Mouse (Mus musculus): ENCODE data around the gene Efnb1.
"Not testable (repeated sequence)": the region's sequence is repeated elsewhere in the genome, so short reads cannot be mapped to it uniquely, and the experiment has no call there.

The Efnb1 gene

DNA sequence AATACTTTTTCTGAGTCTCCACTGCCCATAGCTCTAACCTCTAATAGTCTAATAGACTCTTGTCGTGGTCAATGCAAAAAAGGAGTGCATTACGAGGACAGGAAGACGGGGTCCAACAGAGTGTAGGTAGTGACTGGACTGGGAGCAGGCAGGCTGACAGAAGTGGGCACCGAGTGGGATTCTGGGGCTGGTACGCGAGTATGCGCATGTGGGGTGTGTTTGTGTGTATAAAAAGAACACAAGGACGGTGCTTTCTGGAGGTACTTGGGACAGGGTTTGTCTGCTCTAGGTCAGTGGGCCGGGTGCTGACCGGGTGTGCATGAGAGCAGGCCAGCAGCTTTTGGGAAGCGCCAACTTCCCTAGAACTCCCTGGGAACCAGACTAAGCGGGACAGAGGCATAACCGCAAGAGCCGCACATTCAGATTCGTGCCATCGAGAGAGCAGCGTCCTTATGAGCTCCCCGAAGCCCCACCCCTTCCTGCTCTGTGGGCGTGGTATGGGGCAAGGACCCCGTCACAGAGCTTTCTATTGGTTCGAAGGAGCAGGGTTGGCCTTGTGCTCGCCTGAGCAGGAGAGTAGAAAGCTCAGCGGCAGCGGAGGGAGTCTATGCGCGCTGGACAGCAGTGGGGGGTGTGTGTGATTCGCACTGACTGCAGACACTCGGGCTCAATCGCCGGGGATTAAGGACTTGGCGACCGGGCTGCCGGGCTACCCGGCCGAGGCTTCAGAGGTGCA is at the start of gene Efnb1:
TSS of gene Efnb1 (plus strand) at position 608 of the 736 bp plus-strand sequence.
- in situ Hi-C loops (cut with MboI), result loop anchor here (25.0 kb wide), 2 partner anchors 377 to 1352 kb away; partner anchors contain the start of gene Igbp1

DNA sequence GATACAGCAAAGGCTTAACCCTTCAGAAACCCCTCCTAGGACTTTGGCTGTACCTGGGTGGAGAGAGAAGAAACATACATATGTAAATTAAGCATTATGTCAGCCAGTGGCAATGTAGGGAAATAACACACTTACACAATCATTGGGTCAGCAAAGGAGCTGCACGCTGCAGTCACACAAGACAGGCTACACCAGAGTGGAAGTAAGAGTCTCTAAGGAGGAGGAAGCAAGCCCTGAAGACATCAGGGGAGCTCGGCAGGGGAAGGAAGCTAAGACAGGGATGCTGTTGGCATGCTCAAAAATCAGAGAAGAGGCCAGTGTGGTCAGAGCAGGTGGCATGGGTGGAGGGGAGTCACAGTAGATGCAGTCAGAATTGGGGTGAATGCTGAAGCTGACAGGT is 43.2 kb upstream of the Efnb1 start:
- in situ Hi-C loops (cut with MboI), result no loop called here

DNA sequence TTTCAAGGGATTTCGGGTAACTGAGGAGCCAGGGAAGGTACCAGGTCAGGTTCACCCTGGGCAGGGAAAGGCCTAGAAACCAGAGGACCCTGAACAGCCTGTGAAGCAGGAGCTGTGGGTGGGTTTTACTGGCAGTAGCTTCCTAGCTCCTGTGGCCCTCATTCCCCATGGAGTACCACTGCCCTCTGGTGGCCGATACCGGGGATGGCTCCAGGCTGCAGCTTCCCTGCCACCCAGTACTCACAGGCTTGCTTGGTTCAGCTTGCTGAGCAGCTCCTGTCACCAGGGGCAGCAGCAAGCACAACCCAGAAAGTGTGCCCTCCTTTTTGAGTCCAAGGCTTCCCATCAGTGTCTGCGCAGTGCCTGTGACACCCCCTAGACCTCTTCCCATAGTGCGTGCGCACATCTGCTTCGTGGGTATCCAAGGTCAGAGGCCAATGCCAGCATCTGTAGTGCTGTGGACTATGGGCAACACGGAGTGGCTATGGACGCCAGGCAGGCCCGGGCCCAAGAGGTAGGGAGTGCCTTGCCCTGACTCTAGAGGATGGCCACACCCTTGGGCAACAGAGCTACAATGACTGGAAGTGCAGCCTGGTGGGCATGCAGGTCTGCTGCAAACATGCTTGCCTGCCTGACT is 24.7 kb upstream of the Efnb1 start:
- in situ Hi-C loops (cut with MboI), result not testable (repeated sequence)

DNA sequence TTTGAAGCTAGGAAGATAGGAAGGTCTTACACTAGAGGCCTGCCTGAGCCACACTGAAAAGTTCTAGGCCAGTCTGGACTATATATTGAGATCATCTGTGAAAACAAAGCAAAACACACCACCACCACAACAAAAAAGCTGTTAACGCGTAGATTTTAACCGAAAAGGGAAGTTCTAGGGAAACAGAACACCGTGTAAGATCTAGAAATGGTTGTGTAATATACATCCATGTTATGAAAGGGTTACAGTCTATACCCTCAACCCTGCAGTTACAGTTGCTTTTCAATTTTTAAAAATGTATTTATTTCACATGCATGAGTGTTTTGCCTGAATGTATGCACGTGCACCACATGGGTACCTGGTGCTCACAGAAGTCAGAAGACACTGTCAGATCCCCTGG is 16.4 kb upstream of the Efnb1 start:
- in situ Hi-C loops (cut with MboI), result no loop called here

DNA sequence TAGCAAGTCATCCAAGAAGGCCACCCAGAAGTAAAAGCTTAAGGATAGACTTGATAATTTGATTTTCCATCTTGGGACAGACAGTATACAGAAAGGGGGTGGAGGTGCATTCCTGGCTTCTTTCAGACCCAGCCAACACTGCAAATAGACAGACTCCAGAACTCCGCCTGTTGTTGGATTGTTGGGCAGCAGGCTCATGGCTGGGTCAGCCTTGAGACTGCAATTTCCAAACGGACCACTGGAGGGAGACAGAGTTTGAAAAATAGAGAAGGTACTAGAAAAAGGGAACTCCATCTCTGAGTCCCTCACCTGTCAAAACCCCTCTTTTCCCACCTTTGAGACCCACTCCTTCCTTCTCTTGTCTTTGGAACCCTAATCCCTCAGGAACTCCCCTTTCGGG is 5.9 kb upstream of the Efnb1 start:
- in situ Hi-C loops (cut with MboI), result loop anchor here (25.0 kb wide), 2 partner anchors 382 to 1357 kb away; partner anchors contain the start of gene Igbp1

DNA sequence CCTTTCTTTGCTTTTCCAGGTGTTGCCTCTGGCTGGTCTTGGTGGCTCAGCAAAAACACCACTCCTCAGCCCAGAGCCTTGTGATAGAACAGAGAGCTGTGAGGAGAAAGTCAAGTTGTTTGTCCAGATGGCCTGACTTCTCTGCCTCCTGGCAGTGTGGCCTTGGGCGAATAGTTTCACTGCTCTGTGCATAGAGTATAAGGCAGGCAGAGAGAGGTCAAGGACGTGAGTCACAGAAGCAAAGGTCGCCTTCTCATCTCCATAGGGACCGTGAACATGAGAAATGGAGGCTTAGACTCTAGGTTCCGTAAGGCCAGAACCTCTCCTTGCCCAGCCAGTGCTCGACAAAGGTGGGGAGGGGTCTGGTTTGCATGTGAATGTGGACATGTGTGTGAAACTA is 3.4 kb upstream of the Efnb1 start:
- in situ Hi-C loops (cut with MboI), result loop anchor here (25.0 kb wide), 2 partner anchors 380 to 1355 kb away; partner anchors contain the start of gene Igbp1

DNA sequence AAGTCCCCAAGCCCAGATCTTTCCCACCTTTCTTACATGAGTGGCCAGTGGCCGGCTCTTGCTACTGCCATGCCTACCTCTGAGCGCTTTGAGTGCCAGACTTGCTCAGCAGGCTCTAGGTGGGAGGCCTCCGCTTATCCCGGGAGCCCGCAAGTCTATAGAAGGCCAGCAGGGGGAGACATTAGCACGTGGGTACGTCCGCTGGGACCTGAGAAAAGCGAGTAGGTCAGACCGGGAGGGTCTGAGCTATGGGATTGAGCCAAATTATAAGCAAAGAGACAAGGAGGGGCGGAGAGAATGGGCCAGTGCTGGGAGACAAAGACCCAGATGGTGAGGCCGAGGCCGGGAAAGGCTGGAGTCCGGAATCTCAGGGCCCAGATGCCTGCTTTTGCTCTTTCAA is 1.0 kb upstream of the Efnb1 start:
- in situ Hi-C loops (cut with MboI), result loop anchor here (25.0 kb wide), 2 partner anchors 377 to 1352 kb away; partner anchors contain the start of gene Igbp1

DNA sequence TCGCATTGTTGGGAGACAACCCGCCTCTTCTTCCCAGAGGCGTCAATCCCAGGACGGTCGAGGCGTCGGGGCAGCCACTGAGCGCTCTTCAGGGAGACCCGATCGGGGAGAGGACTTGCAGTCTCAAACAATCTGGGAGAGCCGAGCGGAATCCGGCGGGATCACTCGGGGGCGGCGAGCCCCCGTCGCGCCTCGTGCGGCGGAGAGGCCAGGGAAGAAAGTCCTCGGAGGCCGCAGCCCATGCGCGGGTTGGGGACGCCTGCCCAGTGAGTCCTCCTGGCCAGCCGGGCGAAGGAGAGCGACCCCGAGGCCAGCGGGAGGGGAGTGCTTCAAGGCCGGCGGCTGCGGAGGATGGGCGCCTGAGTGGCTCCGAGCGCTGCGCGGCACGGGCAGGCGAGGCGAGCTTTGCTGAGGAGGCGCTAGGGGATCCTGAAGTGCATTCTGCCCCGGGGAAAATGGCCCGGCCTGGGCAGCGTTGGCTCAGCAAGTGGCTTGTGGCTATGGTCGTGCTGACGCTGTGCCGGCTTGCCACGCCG is 569 bp downstream of the Efnb1 start:
- in situ Hi-C loops (cut with MboI), result loop anchor here (25.0 kb wide), 2 partner anchors 376 to 1351 kb away; partner anchors contain the start of gene Igbp1

DNA sequence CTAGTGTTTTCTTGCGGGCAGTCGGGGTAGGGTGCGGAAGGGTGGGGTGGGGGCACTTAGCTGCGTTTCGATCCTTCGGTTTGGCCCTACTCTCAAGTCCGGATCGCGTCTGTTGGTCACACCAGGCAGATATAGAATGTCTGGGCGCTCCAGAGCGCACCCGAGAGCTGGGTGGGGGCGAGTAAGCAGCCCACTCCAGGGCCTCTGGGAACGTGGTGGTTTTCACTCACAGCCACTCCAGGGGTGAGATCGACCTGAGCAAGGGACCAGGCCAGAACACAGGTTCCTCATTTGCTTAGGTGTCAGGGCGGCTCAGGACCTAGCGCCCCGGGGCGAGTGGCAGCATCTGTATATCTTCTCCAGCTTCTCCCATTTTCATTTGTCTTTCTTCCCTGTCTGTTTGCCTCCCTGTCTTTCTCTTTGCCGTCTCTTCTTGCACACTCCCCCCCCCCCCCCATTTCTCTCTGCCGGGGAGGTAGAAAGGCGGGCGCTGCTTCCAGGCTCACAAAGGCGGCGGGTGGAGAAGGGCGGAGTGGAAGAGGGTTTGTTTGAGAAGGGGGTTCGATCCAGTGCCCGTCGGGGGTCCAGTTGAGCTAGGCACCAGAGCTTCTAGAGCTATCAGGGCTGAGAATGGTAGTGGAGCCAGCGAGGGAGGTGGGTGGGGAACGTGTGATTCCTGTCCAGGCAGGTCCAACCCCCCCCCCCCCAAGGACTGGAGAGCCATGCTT is 1.4 kb downstream of the Efnb1 start:
- in situ Hi-C loops (cut with MboI), result loop anchor here (25.0 kb wide), 2 partner anchors 375 to 1350 kb away; partner anchors contain the start of gene Igbp1

DNA sequence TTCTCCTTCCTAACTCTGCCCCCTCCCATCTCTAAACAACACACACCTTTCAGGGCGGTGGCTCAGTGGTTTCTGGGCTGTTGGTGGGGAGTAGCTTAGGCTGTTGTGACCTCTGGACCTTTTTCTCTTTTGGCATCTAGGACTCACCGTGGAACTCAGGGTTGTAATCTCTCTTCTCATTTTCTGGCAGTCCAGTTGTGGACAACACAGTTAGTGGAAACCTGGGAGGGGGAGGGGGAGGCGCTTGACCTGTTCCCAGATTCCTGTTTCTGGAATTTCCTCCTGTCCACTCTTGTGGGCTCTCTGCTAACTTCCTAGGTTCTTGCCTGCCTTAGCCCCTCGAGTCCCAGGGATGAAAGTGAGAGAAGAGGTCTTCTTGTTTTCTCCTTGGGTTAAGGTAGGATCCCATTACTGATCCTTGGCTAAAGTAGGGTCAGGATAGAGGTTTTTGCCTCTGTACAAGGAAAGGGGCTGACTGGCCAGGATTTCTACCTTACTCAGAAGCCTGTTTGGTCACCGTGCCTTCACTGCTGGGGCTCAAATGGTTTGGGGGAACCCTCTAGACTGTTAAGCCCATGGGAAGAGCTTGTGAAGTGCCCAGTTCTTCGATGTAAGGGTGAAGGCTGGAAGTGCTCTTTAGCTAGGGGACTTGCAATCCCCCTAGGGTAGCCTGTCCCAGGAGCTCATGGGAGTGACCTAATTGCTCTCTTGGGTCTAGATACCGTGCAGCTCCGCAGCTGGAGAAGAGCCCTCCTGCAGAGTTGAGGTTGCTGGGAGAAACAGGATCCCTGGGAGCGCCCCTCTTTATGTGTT is 2.2 kb downstream of the Efnb1 start:
- in situ Hi-C loops (cut with MboI), result loop anchor here (25.0 kb wide), 2 partner anchors 374 to 1349 kb away; partner anchors contain the start of gene Igbp1

DNA sequence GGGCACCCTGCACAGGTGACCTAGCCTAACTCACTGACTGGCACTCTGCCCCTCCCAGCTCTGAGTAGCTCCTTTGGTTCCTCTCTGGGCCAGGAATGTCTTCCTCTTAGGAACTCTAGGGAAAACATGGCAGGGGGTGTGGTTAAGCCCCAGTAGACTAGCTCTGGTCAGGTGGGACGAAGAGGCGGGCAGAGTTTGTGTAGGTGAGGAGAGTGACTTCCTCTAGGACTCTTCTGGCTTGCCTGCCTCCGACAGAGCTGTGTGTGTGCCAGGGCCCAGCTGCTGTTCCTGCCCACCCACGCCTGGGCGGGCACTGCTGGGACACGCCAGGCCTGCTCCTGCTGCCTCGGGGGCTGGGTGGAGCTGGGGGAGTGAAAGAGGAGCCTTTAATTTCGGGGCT is 5.1 kb downstream of the Efnb1 start:
- in situ Hi-C loops (cut with MboI), result loop anchor here (25.0 kb wide), 2 partner anchors 371 to 1346 kb away; partner anchors contain the start of gene Igbp1

DNA sequence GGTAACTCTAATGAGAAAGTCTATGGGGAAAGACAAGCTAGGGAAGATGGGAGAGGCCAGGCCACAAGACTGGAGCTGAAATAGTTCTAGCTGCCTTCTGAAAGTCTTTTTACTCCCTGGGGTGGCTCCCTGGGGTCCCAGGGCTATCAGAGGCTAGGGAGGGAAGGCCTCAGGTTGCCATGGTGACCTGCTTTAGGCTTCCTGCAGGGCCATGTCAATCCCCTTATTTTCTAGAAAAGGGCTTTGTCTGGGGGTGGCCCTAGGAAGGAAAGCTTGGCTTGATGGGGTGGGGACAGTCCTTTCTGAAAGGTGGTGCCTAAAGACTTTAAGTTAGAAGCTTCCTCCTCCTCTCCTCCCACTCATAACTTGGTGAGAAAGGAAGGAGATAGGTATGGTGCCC is 6.0 kb downstream of the Efnb1 start:
- in situ Hi-C loops (cut with MboI), result loop anchor here (25.0 kb wide), 2 partner anchors 370 to 1345 kb away; partner anchors contain the start of gene Igbp1

DNA sequence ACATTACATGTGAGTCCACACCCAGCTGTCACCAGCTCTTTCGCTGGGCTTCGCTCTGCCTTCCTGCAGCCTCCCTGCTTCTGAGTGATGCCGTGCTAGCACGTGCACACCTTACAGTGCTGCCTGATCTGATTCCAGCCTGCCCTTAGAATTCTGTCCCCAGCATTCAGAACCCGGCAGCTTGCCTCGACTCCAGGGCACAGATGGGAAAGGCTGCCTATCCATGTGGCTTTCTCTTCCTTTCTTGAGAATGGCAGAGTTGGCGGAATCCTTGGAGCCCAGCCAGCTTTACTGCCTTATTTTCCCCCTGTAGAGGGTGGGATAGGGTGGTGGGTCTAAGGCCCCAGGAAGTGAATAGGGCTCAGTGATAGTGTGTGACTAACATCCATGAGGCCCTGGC is 9.6 kb downstream of the Efnb1 start:
- in situ Hi-C loops (cut with MboI), result loop anchor here (25.0 kb wide), 2 partner anchors 367 to 1342 kb away; partner anchors contain the start of gene Igbp1

DNA sequence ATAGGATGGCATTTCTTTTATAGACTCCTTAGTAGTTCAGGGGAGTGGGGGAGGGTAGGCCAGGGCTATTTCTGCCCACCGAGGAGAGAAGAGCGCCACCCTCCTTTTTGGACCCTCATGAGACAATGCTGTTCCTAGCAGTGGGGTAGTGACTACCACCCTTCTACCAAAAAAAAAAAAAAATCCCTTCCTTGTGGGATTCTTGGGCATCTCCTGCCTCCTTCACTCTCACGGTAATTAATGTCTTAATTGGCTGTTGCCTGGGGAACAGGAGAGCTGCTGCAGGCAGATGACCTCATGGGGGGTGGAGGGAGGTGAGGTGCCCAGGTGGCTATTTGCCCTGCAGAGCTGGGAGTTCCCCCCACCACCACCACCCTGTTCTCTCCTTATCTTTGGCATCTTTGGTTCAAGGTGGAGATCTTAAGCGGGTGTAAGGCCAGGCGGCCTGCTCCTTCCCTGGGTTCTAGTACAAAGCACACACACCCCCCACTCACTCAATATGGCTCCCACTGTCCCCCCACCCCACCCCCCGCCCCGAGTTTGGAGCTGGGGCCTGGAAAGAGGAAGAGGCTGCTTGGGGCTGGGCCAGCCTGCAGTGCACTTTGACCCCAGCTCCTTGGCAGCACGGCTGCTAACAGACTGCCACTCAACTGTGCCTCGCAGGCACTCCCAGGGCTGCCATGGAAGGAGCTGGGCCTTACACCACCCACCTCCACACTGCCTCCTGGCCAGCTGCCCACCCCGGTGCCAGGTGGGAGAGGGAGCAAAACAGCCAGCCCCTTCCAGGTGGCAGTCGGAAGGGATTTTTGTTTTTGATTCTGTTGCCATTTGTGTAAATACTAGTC is 12.4 kb downstream of the Efnb1 start:
- in situ Hi-C loops (cut with MboI), result loop anchor here (25.0 kb wide), 2 partner anchors 364 to 1339 kb away; partner anchors contain the start of gene Igbp1

DNA sequence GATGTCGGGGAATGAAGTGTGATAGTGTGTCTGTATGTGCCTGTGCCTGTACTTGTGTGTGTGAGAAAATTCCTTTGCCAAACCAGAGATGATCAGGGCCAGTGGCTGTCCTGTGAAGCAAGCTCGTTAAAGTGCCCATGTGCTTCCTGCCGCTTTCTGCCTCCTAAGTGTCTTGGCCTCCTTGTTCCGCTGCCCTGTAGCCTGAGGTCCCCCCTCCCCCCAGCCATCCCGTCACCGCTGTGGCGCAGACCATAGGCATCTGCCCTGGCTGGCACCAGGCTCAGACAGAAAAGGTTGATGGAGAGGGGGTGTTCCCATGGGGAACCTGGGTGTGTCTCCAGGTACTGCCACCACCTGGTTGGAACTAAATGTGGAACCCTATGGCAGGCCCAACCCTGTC is 13.1 kb downstream of the Efnb1 start:
- in situ Hi-C loops (cut with MboI), result loop anchor here (25.0 kb wide), 2 partner anchors 363 to 1338 kb away; partner anchors contain the start of gene Igbp1

DNA sequence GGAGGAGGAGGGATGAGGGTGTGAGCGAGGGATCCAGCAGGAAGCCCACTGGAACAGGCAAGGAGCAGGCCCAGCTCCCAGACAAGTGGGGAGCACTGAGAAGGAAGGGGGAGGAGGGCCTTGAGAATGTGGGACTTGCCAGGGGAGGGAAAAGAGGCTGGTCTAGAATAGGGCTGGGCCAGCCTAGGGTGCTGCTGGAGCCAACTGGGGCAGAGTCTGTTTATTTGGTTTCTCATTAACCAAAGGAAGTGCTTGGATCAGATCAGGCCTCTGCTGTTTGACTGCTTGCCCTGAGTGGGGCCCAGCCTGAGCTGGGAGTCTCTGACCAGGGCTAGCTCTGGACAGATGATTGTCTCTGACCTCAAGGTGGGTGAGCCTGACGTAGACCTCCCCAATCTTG is 14.0 kb downstream of the Efnb1 start:
- in situ Hi-C loops (cut with MboI), result loop anchor here (25.0 kb wide), 2 partner anchors 362 to 1337 kb away; partner anchors contain the start of gene Igbp1

DNA sequence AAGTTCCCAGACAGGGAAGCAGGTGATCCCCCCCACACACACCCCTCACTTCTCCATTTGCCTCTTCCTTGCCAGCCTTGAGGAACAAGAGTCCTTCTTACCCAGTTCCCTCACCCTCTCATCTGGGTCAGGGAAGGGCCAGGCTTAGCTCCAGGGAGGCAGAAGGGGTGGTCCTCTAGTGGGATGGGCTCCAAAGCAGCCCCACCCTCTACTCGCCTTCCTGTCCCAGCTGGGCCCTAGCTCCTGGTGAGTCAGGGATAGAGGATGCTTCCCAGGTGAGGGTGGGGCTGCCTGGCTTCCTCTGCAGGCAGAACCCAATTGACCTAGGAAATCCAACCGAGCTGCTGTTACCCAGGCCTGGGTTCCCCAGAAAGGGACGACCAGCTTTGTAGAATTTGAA is 14.8 kb downstream of the Efnb1 start:
- in situ Hi-C loops (cut with MboI), result no loop called here

DNA sequence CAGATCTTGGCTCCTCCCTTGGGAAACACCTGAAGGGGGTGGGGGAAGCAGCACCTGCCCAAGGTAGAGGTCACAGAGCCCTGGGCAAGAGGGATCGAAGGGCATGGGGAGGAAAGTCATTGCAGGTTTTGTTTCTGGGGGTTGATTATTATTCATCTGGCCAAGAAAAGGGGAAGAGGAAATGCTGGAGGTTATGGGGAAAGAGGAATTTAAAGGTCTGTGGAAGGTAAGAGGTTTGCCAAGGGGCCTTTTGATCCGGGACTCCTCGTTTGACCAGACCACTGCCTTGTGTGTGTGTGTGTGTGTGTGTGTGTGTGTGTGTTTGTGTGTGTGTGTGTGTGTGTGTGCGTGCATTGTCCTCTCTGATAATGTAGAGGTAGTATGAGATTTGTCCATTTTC is 15.5 kb downstream of the Efnb1 start:
- in situ Hi-C loops (cut with MboI), result no loop called here

DNA sequence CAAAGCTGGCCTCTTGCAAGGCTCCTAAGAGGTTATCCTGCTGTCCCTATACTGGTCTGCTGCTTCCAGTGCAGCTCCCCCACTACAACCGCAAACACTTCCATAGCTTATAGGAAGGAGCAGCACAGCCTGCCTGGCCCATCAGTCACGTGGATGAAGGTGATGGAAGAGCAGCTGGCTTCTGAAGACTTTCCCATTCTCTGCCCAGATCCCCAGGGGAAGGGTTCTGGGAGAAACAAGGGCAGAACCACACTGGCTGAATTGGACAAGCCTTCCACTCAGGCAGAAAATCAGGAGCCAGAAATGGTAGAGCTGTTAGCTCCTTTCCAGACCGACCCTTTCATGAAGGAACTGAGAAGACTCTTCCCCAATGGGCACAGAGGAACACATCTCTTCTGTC is 16.2 kb downstream of the Efnb1 start:
- in situ Hi-C loops (cut with MboI), result no loop called here
